Mouse (Mus musculus): ENCODE measurements at regions not wholly inside any gene's neighbourhood (a gene's known extent, or its start where the extent isn't known, plus 50 kb on each side); places are given as distances from the start of the nearest gene placed in this dataset.

GRCm38 (mm10) chr2:179318046-179318445, 124.2 kb upstream of the Cdh4 start:
- H3K4me1 ChIP-seq (ENCODE audit: control insufficient read depth in 1 of 2, insufficient read depth in 2 of 2): no peaks in the 10 kb centered on the region
- peaks cover 74% of the 10 kb centered on the region for H3K9me3 ChIP-seq (replicated peaks; ENCODE audit: low read length)
- H3K27ac ChIP-seq (ENCODE audit: insufficient read depth, low read depth): no peak overlapping the region
- H3K36me3 ChIP-seq (replicated peaks in 1 of 2; ENCODE audit: control insufficient read depth in 1 of 2, insufficient read depth in 1 of 2, low read length in 1 of 2): no peaks in the 10 kb centered on the region
- H3K79me2 ChIP-seq (replicated peaks; ENCODE audit: control insufficient read depth, extremely low read depth, insufficient read depth, poor library complexity, severe bottlenecking): no peaks in the 10 kb centered on the region
- H3K4me3 ChIP-seq (replicated peaks in 1 of 3; ENCODE audit: low read depth in 2 of 3, low read length in 2 of 3, poor library complexity in 1 of 3): no peak overlapping the region
- no peak for DNase-seq (ENCODE audit: extremely low read depth)
- TF ChIP-seq SIN3A (IDR thresholded peaks at IDR 0.05; ENCODE audit: low read length): no peak
- no peak for TF ChIP-seq UBTF (IDR thresholded peaks at IDR 0.05; ENCODE audit: low read depth, low read length)
- TF ChIP-seq RAD21 (IDR thresholded peaks at IDR 0.05; ENCODE audit: low read depth, low read length): no peak
- TF ChIP-seq CTCF (conservative IDR thresholded peaks at IDR 0.05 in 1 of 2, IDR thresholded peaks at IDR 0.05 in 1 of 2; ENCODE audit: low read depth in 2 of 2, low read length in 2 of 2): no peak
- no peak for TF ChIP-seq MEF2A (IDR thresholded peaks at IDR 0.05; ENCODE audit: borderline replicate concordance, low read depth, low read length)
- no peak for TF ChIP-seq NELFE (IDR thresholded peaks at IDR 0.05; ENCODE audit: low read depth, low read length)
- no peak overlapping the region for H3K9ac ChIP-seq (ENCODE audit: insufficient read depth, low read depth)
- no peaks in the 10 kb centered on the region for H3K27me3 ChIP-seq (replicated peaks)
- dilution Hi-C loops (cut with MboI; ENCODE audit: extremely low pct_ligation_motif_present, extremely low pct_unique_long_range_greater_than_20kb, low sequenced_read_pairs) (no loop called here), in situ Hi-C loops (cut with MboI; ENCODE audit: low pct_ligation_motif_present, low pct_unique_long_range_greater_than_20kb, low sequenced_read_pairs) (no loop called here)
- no peak overlapping the region for H3K4me2 ChIP-seq (ENCODE audit: insufficient read depth, low read depth, poor library complexity, severe bottlenecking)

- TF ChIP-seq MXI1 (IDR thresholded peaks at IDR 0.05; ENCODE audit: low read depth, low read length) (no peak), TBP (conservative IDR thresholded peaks at IDR 0.05; ENCODE audit: low read depth, low read length) (no peak), CTCF (conservative IDR thresholded peaks at IDR 0.05 in 1 of 2, IDR thresholded peaks at IDR 0.05 in 1 of 2; ENCODE audit: low read depth in 2 of 2, low read length in 2 of 2) (no peak), MAZ (IDR thresholded peaks at IDR 0.05; ENCODE audit: low read depth, low read length) (no peak), MEF2A (IDR thresholded peaks at IDR 0.05; ENCODE audit: borderline replicate concordance, low read depth, low read length) (no peak), ZC3H11A (IDR thresholded peaks at IDR 0.05; ENCODE audit: low read depth, low read length) (no peak), E2F4 (IDR thresholded peaks at IDR 0.05; ENCODE audit: insufficient replicate concordance, low read depth, low read length) (no peak), EP300 (IDR thresholded peaks at IDR 0.05; ENCODE audit: low read length) (no peak), JUND (conservative IDR thresholded peaks at IDR 0.05; ENCODE audit: low read depth, low read length) (no peak), ETS1 (conservative IDR thresholded peaks at IDR 0.05; ENCODE audit: low read depth, low read length) (no peak), CHD2 (IDR thresholded peaks at IDR 0.05; ENCODE audit: low read length) (no peak)
- H3K27ac ChIP-seq (ENCODE audit: insufficient read depth, low read depth): no peak overlapping the region
- peaks cover 81% of the 10 kb centered on the region for H3K9me3 ChIP-seq (replicated peaks; ENCODE audit: low read length)
- no peaks in the 10 kb centered on the region for H3K36me3 ChIP-seq (replicated peaks in 1 of 2; ENCODE audit: control insufficient read depth in 1 of 2, insufficient read depth in 1 of 2, low read length in 1 of 2)
- no peak overlapping the region for H3K9ac ChIP-seq (ENCODE audit: insufficient read depth, low read depth)
- no peak for DNase-seq (ENCODE audit: extremely low read depth)
- H3K4me2 ChIP-seq (ENCODE audit: insufficient read depth, low read depth, poor library complexity, severe bottlenecking): no peak overlapping the region
- dilution Hi-C loops (cut with MboI; ENCODE audit: extremely low pct_ligation_motif_present, extremely low pct_unique_long_range_greater_than_20kb, low sequenced_read_pairs) (no loop called here), in situ Hi-C loops (cut with MboI; ENCODE audit: low pct_ligation_motif_present, low pct_unique_long_range_greater_than_20kb, low sequenced_read_pairs) (no loop called here)
- no peaks in the 10 kb centered on the region for H3K79me2 ChIP-seq (replicated peaks; ENCODE audit: control insufficient read depth, extremely low read depth, insufficient read depth, poor library complexity, severe bottlenecking)
- H3K4me1 ChIP-seq (ENCODE audit: control insufficient read depth in 1 of 2, insufficient read depth in 2 of 2): no peaks in the 10 kb centered on the region
- H3K4me3 ChIP-seq (replicated peaks in 1 of 3; ENCODE audit: low read depth in 2 of 3, low read length in 2 of 3, poor library complexity in 1 of 3): no peak overlapping the region
- no peaks in the 10 kb centered on the region for H3K27me3 ChIP-seq (replicated peaks)
Observed at GRCm38 (mm10) chr2:179325242-179325641, 117.0 kb upstream of the Cdh4 start.
